Mouse (Mus musculus) yolk sac, embryonic 10.5 days (tissue): ENCODE measurements around the gene Wnt7a.

Experiments used
- DNase-seq: peaks from one replicate; pipeline ENCODE4 v3.0.0-alpha.2; 2017; ENCODE audit warnings: low spot score

The Wnt7a gene

GRCm38 (mm10) chr6:91384415-91384814 lies 26.7 kb downstream of the Wnt7a start:
- no peak for DNase-seq

- no peak for DNase-seq
Observed at GRCm38 (mm10) chr6:91383871-91384270, 27.3 kb downstream of the Wnt7a start.

- no peak for DNase-seq
Observed at GRCm38 (mm10) chr6:91383303-91383702, 27.9 kb downstream of the Wnt7a start.

- DNase-seq: no peak
Observed at GRCm38 (mm10) chr6:91379871-91380270, 31.3 kb downstream of the Wnt7a start.

GRCm38 (mm10) chr6:91379266-91379665 lies 31.9 kb downstream of the Wnt7a start:
- DNase-seq: no peak

- DNase-seq: no peak
Observed at GRCm38 (mm10) chr6:91372977-91373376, 38.2 kb downstream of the Wnt7a start.

GRCm38 (mm10) chr6:91372586-91372971 lies 38.6 kb downstream of the Wnt7a start:
- DNase-seq: no peak

GRCm38 (mm10) chr6:91371912-91372585 lies 39.1 kb downstream of the Wnt7a start:
- DNase-seq: peak; percentile 8

GRCm38 (mm10) chr6:91366781-91367180 lies 44.4 kb downstream of the Wnt7a start:
- DNase-seq: no peak

GRCm38 (mm10) chr6:91365480-91365879 lies 45.7 kb downstream of the Wnt7a start:
- no peak for DNase-seq

GRCm38 (mm10) chr6:91362756-91363155 lies 48.4 kb downstream of the Wnt7a start:
- DNase-seq: no peak

GRCm38 (mm10) chr6:91360998-91361397 lies 50.2 kb downstream of the Wnt7a start:
- no peak for DNase-seq

GRCm38 (mm10) chr6:91360371-91360690 lies 50.8 kb downstream of the Wnt7a start:
- DNase-seq: no peak

GRCm38 (mm10) chr6:91359672-91360370 lies 51.3 kb downstream of the Wnt7a start:
- DNase-seq: no peak

GRCm38 (mm10) chr6:91358866-91359656 lies 52.1 kb downstream of the Wnt7a start:
- no peak for DNase-seq

GRCm38 (mm10) chr6:91358394-91358793 lies 52.8 kb downstream of the Wnt7a start:
- DNase-seq: no peak

- DNase-seq: no peak
Observed at GRCm38 (mm10) chr6:91357238-91357876, 53.8 kb downstream of the Wnt7a start.

- no peak for DNase-seq
Observed at GRCm38 (mm10) chr6:91349620-91350019, 61.5 kb downstream of the Wnt7a start.

- DNase-seq: no peak
Observed at GRCm38 (mm10) chr6:91347721-91348120, 63.4 kb downstream of the Wnt7a start.

- DNase-seq: no peak
Observed at GRCm38 (mm10) chr6:91346906-91347156, 64.3 kb downstream of the Wnt7a start.

GRCm38 (mm10) chr6:91346071-91346905 lies 64.9 kb downstream of the Wnt7a start:
- no peak for DNase-seq

GRCm38 (mm10) chr6:91345091-91345490 lies 66.1 kb downstream of the Wnt7a start:
- DNase-seq: no peak
